Mouse (Mus musculus) liver, adult 2 months (tissue): ENCODE data around the gene Slc4a10.

ENCODE experiments used
- CTCF ChIP-seq: fragments of 200-500 bp; IDR thresholded peaks from 2 replicates; pipeline ENCODE4 v1.5.1; 2011; ENCODE audit warnings: low read depth, low read length, control low read depth
- POLR2A ChIP-seq: fragments of 200-500 bp; IDR thresholded peaks from 2 replicates; pipeline ENCODE4 v1.6.1; 2011; ENCODE audit warnings: low read length, control low read depth; ENCODE audit not compliant: insufficient read depth; ENCODE audit errors: extremely low read depth

GRCm38 (mm10) chr2:62370048-62370447, 323.8 kb downstream of the Slc4a10 start:
- TF ChIP-seq CTCF (no peak), POLR2A (no peak)
